Mouse (Mus musculus) megakaryocyte, adult 5-6 weeks (primary cell): Measurements from ENCODE around the gene Med12l. TPM values are rescaled to one million over a fixed set of nuclear protein-coding genes. Genes with fewer than 3 reads are reported as not detected.
A peak's percentile ranks its signal among the peaks of the same experiment; 100 is the strongest.

Experiments
- ATAC-seq: 2 replicates; pipeline ENCODE4 v1.8.0; 2016; ENCODE audit warnings: mild to moderate bottlenecking, inconsistent platforms; ENCODE audit not compliant: poor library complexity, severe bottlenecking
- total RNA-seq, 2 experiments: library from RNA; stranded (forward) in 1 of 2; stranded (reverse) in 1 of 2; fragments of 153-499, 151-499 nt in 1 of 2; fragments of 221-1000, 200-1000 nt in 1 of 2; gene quantifications; 2 replicates each; pipeline versions ENCODE4 v1.2.3 to v1.2.4; 2015 to 2017

Gene Med12l
- total RNA-seq, 2 experiments from 2014 or later, result 0.20 to 0.29 TPM

- no peak for ATAC-seq
These were observed 171.2 kb downstream of the Med12l start for GRCm38 (mm10) chr3:59176871-59177270.

GRCm38 (mm10) chr3:59181134-59181533 is 175.5 kb downstream of the Med12l start:
- ATAC-seq, result no peak

- no peak for ATAC-seq
These were observed 176.5 kb downstream of the Med12l start for GRCm38 (mm10) chr3:59182129-59182528.

DNA sequence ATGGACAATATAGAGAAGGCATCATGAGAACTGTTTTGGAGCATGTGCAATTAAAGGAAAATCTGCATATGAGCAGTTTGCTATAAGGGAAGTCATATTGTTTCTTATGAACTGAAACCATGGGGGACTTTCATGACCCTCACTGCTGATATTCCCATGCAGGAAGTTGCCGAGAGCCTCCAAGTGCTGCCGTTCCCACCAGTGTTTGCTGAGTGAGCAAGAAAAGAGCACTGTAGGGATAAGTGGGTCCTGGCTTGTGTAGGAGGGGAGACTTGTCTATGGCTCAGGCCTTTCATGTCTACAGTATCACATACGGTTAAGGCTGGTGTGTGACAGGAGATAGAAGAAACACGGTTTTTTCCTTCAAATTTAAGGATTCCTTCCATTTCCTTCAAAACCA is 180.0 kb downstream of the Med12l start:
- no peak for ATAC-seq

DNA sequence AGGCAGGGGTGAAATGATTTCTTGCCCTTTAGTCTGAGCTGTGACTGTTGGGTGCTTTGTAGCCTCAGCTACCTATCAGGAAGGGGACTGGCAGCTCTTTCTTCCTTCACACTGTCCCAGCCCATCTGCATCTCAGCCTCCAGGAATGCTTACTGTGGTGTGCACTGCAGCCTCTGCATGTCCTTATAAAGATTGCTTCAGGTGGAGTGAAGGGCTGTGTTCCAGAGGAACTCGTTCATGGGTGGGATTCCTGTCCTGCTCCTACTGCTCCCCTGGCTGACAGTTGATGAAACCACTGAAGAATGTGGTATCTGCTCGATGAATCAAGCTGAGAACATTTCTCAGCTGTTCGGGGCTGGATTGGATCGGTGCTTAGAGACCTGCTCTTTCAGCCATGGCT is 181.7 kb downstream of the Med12l start:
- ATAC-seq, result no peak

DNA sequence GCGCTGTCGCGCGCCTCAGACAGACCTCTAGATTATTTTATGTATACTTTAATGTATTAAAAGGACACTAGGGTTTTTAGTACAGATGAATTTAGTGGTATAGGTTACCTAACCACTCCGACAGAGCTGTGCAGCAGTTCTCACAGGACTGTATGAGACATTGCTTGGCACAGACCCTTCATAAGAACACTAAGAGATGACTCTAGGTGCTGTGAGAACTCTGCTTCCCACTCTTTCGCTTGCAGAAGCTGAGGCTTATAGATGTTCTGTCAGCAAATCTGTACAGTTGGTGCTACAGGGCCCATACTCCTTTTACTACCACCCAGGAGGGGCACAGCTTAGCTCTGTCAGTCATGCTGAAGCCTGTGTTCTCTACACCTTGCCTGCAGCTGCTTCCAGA is 186.0 kb downstream of the Med12l start:
- no peak for ATAC-seq

- ATAC-seq, result no peak
These were observed 188.5 kb downstream of the Med12l start for GRCm38 (mm10) chr3:59194099-59194498.

GRCm38 (mm10) chr3:59194938-59195337 is 189.3 kb downstream of the Med12l start, which contains the start of gene Gpr87:
Gene Gpr87, minus strand, starts transcription at chr3:59195104.
- ATAC-seq, result no peak

- no peak for ATAC-seq
These were observed 191.8 kb downstream of the Med12l start for GRCm38 (mm10) chr3:59197329-59197948.

GRCm38 (mm10) chr3:59203802-59204520 is 198.3 kb downstream of the Med12l start:
- ATAC-seq, result no peak

- peak; percentile 58 for ATAC-seq
These were observed 199.3 kb downstream of the Med12l start for GRCm38 (mm10) chr3:59204719-59205503.

DNA sequence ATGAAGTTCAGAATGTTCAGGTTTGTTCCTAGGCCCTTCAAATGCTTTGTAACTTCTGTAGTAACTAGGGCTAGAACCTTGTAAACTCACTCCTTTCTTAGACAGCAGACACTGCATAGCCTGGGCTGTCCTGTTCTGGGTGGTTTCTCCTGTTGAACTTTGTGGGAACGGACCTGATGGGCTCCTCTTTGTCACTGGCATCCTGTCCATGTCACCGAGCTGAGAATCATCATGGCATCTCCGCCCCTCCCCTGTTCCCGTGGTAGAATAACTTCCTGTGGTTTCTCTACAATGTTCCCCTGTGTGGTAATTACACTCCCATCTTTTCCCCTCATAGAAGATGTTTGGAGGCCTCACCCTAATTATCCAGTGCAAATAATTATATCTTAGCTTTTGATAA is 200.3 kb downstream of the Med12l start:
- 0 out of 2 replicates have a peak, but pooled peaks have one; percentile 15 for ATAC-seq

- ATAC-seq, result no peak
These were observed 203.3 kb downstream of the Med12l start for GRCm38 (mm10) chr3:59208650-59209548.

DNA sequence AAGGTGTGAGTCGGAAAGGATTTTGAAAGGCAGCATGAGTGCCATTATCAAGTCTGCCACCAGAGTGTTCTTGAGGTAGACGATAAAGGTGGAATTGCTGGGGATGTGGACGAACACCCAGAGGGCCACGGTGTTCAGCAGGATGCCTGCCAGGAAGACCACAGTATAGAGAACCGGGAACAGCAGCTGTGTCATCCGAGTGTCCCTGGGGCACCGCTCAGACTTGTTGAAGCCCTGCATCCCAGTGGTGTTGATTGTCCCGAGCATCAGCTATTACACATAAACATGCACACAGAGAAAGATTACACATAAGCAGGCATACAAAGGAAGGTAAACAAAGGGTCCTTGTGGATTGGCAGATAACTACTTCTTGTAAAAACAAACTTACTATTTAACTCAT is 204.5 kb downstream of the Med12l start:
- no peak for ATAC-seq

DNA sequence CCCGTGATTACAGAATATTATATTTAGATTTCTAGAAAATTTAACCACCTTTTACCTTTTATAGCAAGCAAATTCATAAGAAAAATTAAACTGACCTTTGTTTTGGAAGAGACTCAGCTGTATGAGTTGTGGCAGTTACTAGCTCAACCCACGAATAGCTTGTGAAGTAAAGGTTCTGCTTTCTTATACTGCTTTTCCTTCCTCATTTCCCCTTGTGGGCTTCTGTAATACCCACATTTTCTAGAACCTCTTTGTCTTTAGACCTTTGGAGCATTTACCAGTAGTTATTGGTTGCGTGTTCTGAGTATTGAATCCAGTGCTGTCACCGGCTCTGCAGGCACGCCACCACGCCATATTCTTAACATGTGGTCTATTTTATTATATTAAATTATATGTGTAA is 205.1 kb downstream of the Med12l start, which contains the start of gene P2ry13:
P2ry13 (minus strand) TSS at position 156 of the 400 bp plus-strand sequence.
- ATAC-seq, result peak; percentile 59

- peak; percentile 57 for ATAC-seq
These were observed 206.2 kb downstream of the Med12l start for GRCm38 (mm10) chr3:59211784-59212183.

- ATAC-seq, result peak; percentile 42
These were observed 206.8 kb downstream of the Med12l start for GRCm38 (mm10) chr3:59212404-59212803.

GRCm38 (mm10) chr3:59217211-59217610 is 211.6 kb downstream of the Med12l start:
- no peak for ATAC-seq

- ATAC-seq, result no peak
These were observed 213.7 kb downstream of the Med12l start for GRCm38 (mm10) chr3:59219326-59219725.

GRCm38 (mm10) chr3:59222303-59222702 is 216.7 kb downstream of the Med12l start:
- ATAC-seq, result no peak
